Mouse (Mus musculus) adrenal gland, postnatal 14 days (tissue): ENCODE measurements around the gene Map3k5. TPM values are rescaled to one million over a fixed set of nuclear protein-coding genes. Genes with fewer than 3 reads are reported as not detected.
A peak's percentile ranks its signal among the peaks of the same experiment; 100 is the strongest.

Experiments used
- DNase-seq: peaks from one replicate; pipeline ENCODE4 v3.0.0; 2021; ENCODE audit warnings: mixed read lengths
- total RNA-seq: library from RNA; stranded (reverse); gene quantifications from 2 replicates; pipeline ENCODE4 v1.2.3, GENCODE M21; 2021

Map3k5 gene
- total RNA-seq, 1 experiment from 2014 or later = 23.3 TPM

- no peak for DNase-seq
These were observed 122.8 kb downstream of the Map3k5 start for GRCm38 (mm10) chr10:20056859-20057644.

GRCm38 (mm10) chr10:20058031-20058430, 123.8 kb downstream of the Map3k5 start:
- DNase-seq = no peak

GRCm38 (mm10) chr10:20058841-20059240, 124.6 kb downstream of the Map3k5 start:
- no peak for DNase-seq

- no peak for DNase-seq
These were observed 126.2 kb downstream of the Map3k5 start for GRCm38 (mm10) chr10:20060320-20060970.

GRCm38 (mm10) chr10:20064556-20065207, 130.4 kb downstream of the Map3k5 start:
- peak; percentile 64 for DNase-seq

- DNase-seq = no peak
These were observed 131.9 kb downstream of the Map3k5 start for GRCm38 (mm10) chr10:20066069-20066665.

- DNase-seq = no peak
These were observed 135.6 kb downstream of the Map3k5 start for GRCm38 (mm10) chr10:20069771-20070460.

- no peak for DNase-seq
These were observed 136.4 kb downstream of the Map3k5 start for GRCm38 (mm10) chr10:20070576-20071109.

GRCm38 (mm10) chr10:20071716-20072115, 137.4 kb downstream of the Map3k5 start:
- no peak for DNase-seq

GRCm38 (mm10) chr10:20073236-20073893, 139.1 kb downstream of the Map3k5 start:
- DNase-seq = peak; percentile 84

- DNase-seq = peak; percentile 42
These were observed 142.5 kb downstream of the Map3k5 start for GRCm38 (mm10) chr10:20076541-20077469.

- no peak for DNase-seq
These were observed 144.1 kb downstream of the Map3k5 start for GRCm38 (mm10) chr10:20078350-20078749.

- DNase-seq = no peak
These were observed 153.6 kb downstream of the Map3k5 start for GRCm38 (mm10) chr10:20087841-20088240.

- DNase-seq = no peak
These were observed 154.8 kb downstream of the Map3k5 start for GRCm38 (mm10) chr10:20089026-20089425.

GRCm38 (mm10) chr10:20090171-20090570, 155.9 kb downstream of the Map3k5 start:
- DNase-seq = no peak

GRCm38 (mm10) chr10:20091416-20091815, 157.1 kb downstream of the Map3k5 start:
- no peak for DNase-seq

GRCm38 (mm10) chr10:20092371-20092770, 158.1 kb downstream of the Map3k5 start:
- no peak for DNase-seq

GRCm38 (mm10) chr10:20101456-20101855, 167.2 kb downstream of the Map3k5 start:
- DNase-seq = no peak

- peak; percentile 86 for DNase-seq
These were observed 170.1 kb downstream of the Map3k5 start for GRCm38 (mm10) chr10:20104271-20104931.

GRCm38 (mm10) chr10:20105575-20105974, 171.3 kb downstream of the Map3k5 start:
- no peak for DNase-seq
